Mouse (Mus musculus) ovary, postnatal 14 days (tissue): ENCODE data around the gene Sbno2.

Source experiments
- DNase-seq: peaks from one replicate; pipeline ENCODE4 v3.0.0; 2022; ENCODE audit warnings: low spot score

Sbno2 gene

DNA sequence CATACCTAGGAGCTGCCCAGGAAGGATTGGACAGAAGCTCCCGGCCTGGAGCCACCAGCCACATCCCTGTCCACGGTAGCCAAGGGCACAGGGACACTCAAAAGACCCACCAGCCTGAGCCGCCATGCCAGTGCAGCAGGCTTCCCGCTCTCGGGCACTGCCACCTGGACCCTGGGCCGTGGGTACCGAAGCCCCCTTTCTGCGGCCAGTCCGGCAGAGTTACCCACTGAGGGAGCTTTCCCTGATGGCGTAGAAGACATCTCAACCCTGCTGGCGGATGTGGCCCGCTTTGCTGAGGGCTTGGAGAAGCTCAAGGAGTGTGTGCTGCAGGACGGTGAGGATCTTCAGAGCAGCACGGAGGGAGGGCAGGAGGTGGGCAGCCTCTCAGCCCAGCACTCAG, 87.6 kb downstream of the Sbno2 start:
- DNase-seq = no peak

DNA sequence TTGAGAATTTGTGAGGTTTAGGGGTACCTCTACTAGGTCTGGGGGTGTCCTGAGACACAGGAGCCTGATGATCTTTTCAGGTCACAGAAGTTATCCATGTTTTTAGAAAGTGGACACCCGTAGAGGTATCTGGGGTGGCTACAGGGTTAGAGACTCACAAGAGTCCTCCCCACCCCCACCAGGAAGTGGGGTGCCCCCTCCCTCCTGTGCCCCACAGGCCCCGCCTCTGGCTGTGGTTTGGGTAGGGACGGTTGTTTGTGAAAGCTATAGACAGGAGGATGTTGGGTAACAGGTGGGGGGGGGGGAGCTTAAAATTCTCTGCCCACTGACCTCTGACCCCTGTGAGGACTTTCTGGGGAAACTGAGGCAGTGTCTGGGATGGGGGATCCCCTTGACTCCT, 88.0 kb downstream of the Sbno2 start:
- DNase-seq = no peak

DNA sequence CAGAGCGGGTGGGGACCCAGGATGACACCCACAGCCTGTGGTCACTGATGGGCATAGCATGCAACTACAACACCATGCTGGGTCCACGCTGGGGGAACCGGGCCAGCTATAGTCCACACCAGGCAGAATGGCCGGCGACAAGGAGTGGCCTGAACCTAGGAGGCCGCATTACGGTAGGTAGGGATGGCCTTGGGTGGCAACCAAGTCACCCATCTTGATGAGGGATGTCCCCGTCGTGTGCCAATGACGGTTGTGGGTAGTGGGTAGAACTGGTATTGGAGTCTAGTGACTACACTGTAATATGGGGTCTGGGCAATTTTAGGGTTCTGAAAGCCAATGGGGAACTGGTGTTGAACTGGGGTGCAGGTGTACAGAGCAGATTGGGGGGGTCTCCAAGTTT, 88.4 kb downstream of the Sbno2 start:
- no peak for DNase-seq

DNA sequence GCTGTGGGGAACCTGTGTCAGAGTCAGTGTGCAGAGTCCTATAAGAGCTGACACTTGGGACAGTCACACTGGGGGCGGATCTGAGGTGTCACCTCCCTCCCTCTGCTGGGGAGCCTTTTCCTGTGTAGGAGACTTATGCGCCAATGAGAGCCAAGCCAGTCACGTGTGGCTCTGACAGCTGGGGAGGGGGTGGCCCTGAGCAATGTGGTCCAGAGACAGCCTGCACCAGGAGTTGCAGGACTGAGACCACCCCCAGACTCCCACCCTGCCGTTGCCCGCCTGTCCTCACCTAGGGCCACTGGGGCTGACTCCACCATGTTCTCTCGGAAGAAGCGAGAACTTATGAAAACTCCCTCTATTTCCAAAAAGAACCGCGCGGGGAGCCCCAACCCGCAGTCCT, 88.9 kb downstream of the Sbno2 start, which contains the start of gene Arhgap45:
TSS of gene Arhgap45 (plus strand) at position 143 of the 400 bp plus-strand sequence.
- DNase-seq = no peak

DNA sequence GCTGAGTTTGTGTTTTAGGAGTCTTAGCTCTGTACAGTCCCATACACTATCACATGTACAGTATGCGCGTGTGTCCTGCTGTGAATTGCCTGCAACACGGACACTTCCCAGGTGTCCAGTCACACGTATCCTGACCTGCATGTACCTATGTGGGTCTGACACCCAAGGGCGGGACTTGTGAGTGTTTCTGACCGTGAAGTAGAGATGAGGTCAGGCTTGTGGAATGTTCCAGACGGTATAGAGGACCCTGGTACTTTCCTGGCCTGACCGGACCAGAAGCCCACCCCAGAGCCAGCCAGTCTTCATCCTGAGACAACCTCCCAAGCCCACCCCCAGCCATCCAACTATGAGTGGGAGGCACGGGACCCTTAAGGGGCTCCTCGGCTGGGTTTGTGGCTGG, 89.8 kb downstream of the Sbno2 start:
- no peak for DNase-seq

DNA sequence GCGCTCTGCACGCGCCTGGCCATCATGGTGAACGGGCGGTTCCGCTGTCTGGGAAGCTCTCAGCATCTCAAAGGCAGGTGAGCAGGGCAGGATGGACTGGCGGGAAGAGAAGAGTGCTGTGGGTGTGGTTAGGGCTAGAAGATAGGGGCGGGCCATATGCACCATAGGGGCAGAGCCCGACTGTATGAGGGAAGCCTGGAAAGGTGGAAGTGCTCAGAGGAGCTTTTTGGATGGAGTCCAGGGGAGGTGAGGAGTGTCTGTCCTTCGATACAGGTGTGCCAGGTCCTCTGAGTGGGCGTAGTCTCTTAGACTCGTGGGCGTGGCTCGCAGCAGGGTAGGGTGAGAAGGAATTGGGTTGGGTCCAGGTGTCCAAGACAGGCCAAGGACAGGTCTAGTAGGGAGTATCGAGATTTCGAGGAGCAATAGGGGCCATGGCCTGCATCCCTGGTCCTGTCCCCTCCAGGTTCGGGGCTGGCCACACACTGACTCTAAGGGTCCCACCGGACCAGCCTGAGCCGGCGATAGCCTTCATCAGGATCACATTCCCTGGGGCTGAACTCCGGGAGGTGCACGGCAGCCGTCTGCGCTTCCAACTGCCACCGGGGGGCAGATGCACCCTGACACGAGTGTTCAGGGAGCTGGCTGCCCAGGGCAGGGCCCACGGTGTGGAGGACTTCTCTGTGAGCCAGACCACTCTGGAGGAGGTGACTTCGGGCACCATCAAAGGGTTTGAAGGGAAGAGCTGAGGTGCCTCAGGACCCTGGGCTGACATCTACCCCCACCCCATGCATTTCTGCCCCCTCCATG, 90.7 kb downstream of the Sbno2 start:
- no peak for DNase-seq

DNA sequence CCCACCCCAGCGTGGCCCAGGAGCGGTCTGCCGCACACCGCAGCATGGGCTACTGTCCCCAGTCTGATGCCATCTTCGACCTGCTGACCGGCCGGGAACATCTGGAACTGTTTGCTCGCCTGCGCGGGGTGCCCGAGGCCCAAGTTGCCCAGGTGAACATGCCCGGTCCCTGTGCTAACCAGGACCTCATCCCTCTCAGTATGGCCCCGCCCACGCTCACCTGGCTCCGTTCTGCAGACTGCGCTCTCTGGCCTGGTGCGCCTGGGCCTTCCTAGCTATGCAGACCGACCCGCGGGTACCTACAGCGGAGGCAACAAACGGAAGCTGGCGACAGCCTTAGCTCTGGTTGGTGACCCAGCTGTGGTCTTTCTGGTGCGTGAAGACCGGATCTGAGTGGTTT, 91.8 kb downstream of the Sbno2 start:
- DNase-seq = no peak

DNA sequence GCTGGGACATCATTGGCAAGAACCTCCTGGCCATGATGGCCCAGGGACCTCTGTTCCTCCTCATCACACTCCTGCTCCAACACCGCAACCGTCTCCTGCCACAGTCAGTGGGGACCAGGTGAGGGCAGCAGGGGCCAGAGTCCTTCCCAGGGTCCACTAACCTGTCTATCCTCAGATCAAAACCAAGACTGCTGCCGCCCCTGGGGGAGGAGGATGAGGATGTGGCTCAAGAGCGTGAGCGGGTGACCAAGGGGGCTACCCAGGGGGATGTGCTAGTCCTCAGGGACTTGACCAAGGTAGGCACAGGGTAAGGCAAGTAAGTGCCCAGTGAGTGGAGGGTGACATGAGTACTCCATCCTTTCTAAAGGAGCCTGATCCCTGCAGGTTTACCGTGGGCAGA, 93.6 kb downstream of the Sbno2 start:
- DNase-seq = no peak
